Mouse (Mus musculus) ES-Bruce4 (cell line): Measurements from ENCODE around the gene Wdr6. TPM values are rescaled to one million over a fixed set of nuclear protein-coding genes. Genes with fewer than 3 reads are reported as not detected.
A peak's percentile ranks its signal among the peaks of the same experiment; 100 is the strongest.

ENCODE experiments used
- H3K27ac ChIP-seq: 2 replicates; pipeline ENCODE4 v1.5.1; 2012; ENCODE audit warnings: low read length, inconsistent platforms; ENCODE audit not compliant: insufficient read depth
- H3K27me3 ChIP-seq: 2 replicates; pipeline ENCODE4 v1.6.1; 2012; ENCODE audit warnings: mild to moderate bottlenecking, low read length, inconsistent platforms; ENCODE audit not compliant: control insufficient read depth, poor library complexity, insufficient read depth, severe bottlenecking
- H3K36me3 ChIP-seq: 2 replicates; pipeline ENCODE4 v1.6.1; 2012; ENCODE audit warnings: inconsistent platforms, mild to moderate bottlenecking, low read length, moderate library complexity; ENCODE audit not compliant: control insufficient read depth, poor library complexity, insufficient read depth, severe bottlenecking
- H3K4me1 ChIP-seq: one replicate; pipeline ENCODE4 v1.8.1; 2011; ENCODE audit warnings: low read length; ENCODE audit not compliant: control insufficient read depth, insufficient read depth
- H3K4me3 ChIP-seq: 2 replicates; pipeline ENCODE4 v1.5.1; 2011; ENCODE audit warnings: low read depth, mild to moderate bottlenecking, low read length
- H3K9ac ChIP-seq: 2 replicates; pipeline ENCODE4 v1.6.1; 2012; ENCODE audit warnings: low read depth, mild to moderate bottlenecking, inconsistent platforms; ENCODE audit not compliant: poor library complexity, severe bottlenecking
- H3K9me3 ChIP-seq: replicated peaks from 2 replicates; pipeline ENCODE4 v1.6.1; 2012; ENCODE audit warnings: mild to moderate bottlenecking, low read length, inconsistent platforms; ENCODE audit not compliant: control insufficient read depth, poor library complexity, insufficient read depth, severe bottlenecking
- CTCF ChIP-seq: IDR thresholded peaks from one replicate; pipeline ENCODE4 v1.8.1; 2011; ENCODE audit warnings: low read depth, low read length
- EP300 ChIP-seq: IDR thresholded peaks from 2 replicates; pipeline ENCODE4 v1.6.1; 2011; ENCODE audit warnings: low read depth, low read length; ENCODE audit not compliant: insufficient read depth
- POLR2A ChIP-seq: IDR thresholded peaks from one replicate; pipeline ENCODE4 v1.8.1; 2011; ENCODE audit warnings: low read length; ENCODE audit not compliant: insufficient read depth
- polyA plus RNA-seq: library from polyadenylated mRNA; stranded (reverse); fragments of >200 nt; gene quantifications from 2 replicates; pipeline ENCODE4 v1.2.4, GENCODE M21; 2011; ENCODE audit warnings: low read depth; ENCODE audit not compliant: missing spikeins, insufficient read depth, insufficient read length

Wdr6 gene
- polyA plus RNA-seq, 1 experiment: 24.7 TPM

DNA sequence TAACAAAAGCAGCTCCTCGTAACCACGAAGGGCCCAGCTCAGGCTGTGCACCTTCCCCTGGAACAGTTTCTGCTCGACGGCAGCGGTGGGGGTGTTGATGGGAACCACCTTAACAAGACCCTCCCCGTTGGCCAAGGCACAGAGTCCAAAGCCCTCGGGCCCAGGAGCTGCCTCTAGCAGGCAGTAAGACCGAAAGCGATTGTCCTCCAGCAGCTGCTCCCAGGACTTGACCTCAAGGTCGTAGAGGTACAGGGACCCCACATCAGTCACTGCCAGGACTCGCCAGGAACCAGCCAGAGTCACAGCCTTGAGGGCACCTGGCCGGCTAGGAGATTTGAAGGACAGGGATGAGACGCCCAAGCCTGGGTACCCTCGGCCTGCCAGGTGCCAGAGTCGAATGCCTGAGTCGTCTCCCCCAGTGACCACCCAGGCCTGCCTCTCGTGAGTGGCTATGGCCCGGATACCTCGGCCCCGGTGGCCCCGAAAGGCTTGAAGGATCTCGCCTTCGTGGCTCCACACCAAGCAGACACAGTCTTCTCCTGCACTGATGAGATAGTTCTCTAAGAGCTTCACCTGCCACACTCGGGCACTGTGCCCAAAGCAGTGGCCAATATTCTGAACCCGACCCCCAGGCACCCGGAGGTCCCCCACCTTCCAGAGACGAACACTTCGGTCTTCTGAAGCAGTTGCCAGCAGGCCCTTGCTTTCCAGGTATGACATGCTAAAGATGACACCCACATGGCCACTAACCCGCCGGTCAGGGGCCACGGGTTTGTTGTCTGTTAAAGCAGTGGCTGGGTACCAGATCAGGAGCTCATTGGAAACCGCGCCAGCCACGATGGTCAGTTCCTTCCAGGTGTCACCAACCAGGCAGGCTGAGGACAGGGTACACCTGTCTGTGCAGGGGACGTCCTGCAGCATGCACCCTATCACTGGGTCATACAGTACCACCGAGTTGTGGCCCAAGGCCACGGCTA, 2.9 kb downstream of the Wdr6 start:
- no peaks in the 10 kb centered on the region for H3K9me3 ChIP-seq
- no peak overlapping the region for H3K4me3 ChIP-seq
- H3K27ac ChIP-seq: no peak overlapping the region
- H3K9ac ChIP-seq: no peak overlapping the region
- H3K27me3 ChIP-seq: no peaks in the 10 kb centered on the region
- peaks cover 13% of the 10 kb centered on the region for H3K36me3 ChIP-seq
- H3K4me1 ChIP-seq: peaks cover 15% of the 10 kb centered on the region
- TF ChIP-seq POLR2A: no peak
- no peak for TF ChIP-seq CTCF
- TF ChIP-seq EP300: no peak

GRCm38 (mm10) chr9:108574921-108575320, 3.6 kb downstream of the Wdr6 start:
- Histone ChIP-seq H3K36me3 (peaks cover 13% of the 10 kb centered on the region), H3K27ac (no peak overlapping the region), H3K27me3 (no peaks in the 10 kb centered on the region), H3K4me3 (no peak overlapping the region), H3K9ac (no peak overlapping the region), H3K4me1 (peaks cover 15% of the 10 kb centered on the region), H3K9me3 (no peaks in the 10 kb centered on the region)
- TF ChIP-seq EP300 (no peak), POLR2A (no peak), CTCF (no peak)

- peaks cover 13% of the 10 kb centered on the region for H3K36me3 ChIP-seq
- no peaks in the 10 kb centered on the region for H3K27me3 ChIP-seq
- H3K27ac ChIP-seq: no peak overlapping the region
- no peaks in the 10 kb centered on the region for H3K9me3 ChIP-seq
- H3K9ac ChIP-seq: no peak overlapping the region
- H3K4me3 ChIP-seq: peak overlapping the region; percentile 13; the same call in 1 of the 2 replicates
- TF ChIP-seq POLR2A (no peak), EP300 (peak; percentile 65; the same call in 1 of the 2 replicates), CTCF (peak; percentile 79)
- H3K4me1 ChIP-seq: peaks cover 12% of the 10 kb centered on the region
These were observed 4.5 kb downstream of the Wdr6 start for GRCm38 (mm10) chr9:108573774-108574690.

- Histone ChIP-seq H3K9me3 (no peaks in the 10 kb centered on the region), H3K4me3 (no peak overlapping the region), H3K9ac (no peak overlapping the region), H3K27ac (no peak overlapping the region), H3K27me3 (no peaks in the 10 kb centered on the region), H3K36me3 (peaks cover 13% of the 10 kb centered on the region), H3K4me1 (peaks cover 12% of the 10 kb centered on the region)
- no peak for TF ChIP-seq EP300
- no peak for TF ChIP-seq CTCF
- no peak for TF ChIP-seq POLR2A
These were observed 6.2 kb downstream of the Wdr6 start for GRCm38 (mm10) chr9:108572321-108572720.

- Histone ChIP-seq H3K27ac (no peak overlapping the region), H3K9me3 (no peaks in the 10 kb centered on the region), H3K27me3 (no peaks in the 10 kb centered on the region), H3K4me1 (peaks cover 10% of the 10 kb centered on the region), H3K4me3 (no peak overlapping the region), H3K36me3 (peaks cover 13% of the 10 kb centered on the region), H3K9ac (no peak overlapping the region)
- TF ChIP-seq CTCF: no peak
- TF ChIP-seq POLR2A: no peak
- TF ChIP-seq EP300: no peak
These were observed 7.1 kb downstream of the Wdr6 start for GRCm38 (mm10) chr9:108571401-108571973.
